Mouse (Mus musculus) adrenal gland (tissue): ENCODE measurements around the gene Prpf8.
"Not testable (repeated sequence)": the region's sequence is repeated elsewhere in the genome, so short reads cannot be mapped to it uniquely, and the experiment has no call there.

Experiments
- intact Hi-C: fragments of 180-260 bp; cut with DNase I; formaldehyde crosslinking; loops from one replicate; pipeline ENCODE4 v1.15.1; 2025
- microRNA-seq, 2 experiments: library from miRNA; unstranded; fragments of <30 nt; microRNA quantifications; one replicate each; pipeline ENCODE4; 2019

The Prpf8 gene

DNA sequence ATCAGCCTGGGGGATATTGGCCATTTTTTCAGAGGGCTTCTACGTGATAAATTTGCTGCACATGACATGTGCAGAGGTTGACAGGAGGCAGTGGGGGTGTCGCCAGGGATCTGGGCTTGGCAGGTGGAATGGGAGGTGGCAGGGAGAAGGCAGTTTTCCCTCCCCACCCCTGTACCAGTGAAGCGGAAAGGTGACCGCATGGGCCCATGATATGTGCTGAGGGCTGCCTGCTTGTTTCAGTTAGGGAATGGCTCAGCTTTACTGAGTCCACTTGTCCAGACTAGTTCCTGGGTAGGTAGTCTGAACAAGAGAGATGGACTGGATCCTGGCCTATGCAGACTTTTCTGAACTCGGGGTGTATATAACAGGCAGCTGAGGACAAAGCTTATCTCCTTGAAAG lies 64.7 kb downstream of the Prpf8 start:
- intact Hi-C loops: no loop called here

DNA sequence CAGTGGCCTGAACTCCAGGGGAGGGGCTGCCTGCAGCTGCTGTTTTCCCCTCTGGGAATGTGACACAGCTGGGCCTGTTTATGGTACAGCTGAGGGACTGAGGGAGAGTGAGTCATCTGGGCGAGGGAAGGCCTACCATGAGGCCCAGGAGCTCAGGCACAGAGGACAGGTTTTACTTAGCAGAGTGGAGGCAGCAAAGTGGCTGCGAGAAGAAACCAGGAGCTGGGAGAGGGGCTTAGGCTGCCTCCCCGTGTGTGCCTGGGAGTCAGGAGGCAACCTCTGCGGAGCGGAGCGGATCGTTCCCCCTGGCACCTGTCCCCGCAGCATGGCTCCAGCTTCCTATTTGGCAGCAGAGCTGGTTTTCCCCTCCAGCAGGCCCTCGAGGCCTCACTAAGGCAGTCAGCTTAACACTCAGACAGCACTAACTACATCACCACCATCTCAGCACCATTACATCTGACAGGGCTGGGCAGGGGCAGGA lies 65.4 kb downstream of the Prpf8 start:
- intact Hi-C loops: no loop called here

DNA sequence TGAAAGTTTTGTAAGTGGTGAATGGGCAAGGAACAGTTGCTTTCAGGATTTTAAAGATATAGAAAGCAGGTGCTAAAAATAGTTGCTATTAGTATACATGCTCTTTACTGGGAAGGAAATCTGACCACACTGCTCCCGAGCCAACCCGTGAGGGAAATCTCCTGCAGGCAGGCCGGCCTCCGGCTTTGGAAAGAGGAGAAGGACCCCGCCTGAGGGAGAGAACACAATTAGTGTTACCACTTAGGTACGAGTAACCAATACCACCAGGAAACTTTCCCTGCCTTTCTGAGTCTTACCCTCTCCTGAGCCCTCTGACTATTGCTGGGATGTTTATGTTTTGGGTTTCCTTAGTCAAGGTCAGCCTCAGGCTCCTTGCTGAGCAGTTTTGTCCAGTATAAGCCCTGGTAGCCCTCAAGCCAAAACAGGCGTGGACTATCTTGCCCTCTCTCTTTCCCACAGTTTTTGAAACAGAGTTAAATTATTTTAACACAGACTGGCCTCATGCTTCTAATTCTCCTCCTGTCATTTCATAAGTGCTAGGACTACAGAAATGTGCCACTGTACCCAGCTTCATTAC lies 66.4 kb downstream of the Prpf8 start:
- intact Hi-C loops: no loop called here

GRCm38 (mm10) chr11:75556006-75556405 lies 69.4 kb downstream of the Prpf8 start:
- intact Hi-C loops: not testable (repeated sequence)

DNA sequence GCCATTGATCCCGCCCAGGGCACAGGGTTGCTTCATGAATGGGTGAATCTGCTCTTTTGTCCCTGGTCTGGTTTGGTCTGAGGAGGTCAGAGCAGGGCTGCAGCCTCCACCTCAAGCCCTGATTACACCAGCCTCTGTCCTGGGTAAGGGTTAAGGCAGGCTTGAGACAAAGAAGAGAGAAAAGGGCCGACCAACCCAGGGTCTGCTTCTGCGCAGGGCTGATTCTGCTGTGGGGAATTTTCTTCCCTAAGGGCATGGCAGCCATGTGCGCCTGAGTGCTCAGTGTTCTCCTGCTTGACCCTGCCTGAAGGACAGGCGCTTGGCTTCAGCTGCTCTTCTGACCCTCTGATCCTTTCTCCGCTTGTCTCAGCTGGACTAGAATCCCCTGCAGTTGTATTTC lies 70.5 kb downstream of the Prpf8 start:
- intact Hi-C loops: no loop called here

DNA sequence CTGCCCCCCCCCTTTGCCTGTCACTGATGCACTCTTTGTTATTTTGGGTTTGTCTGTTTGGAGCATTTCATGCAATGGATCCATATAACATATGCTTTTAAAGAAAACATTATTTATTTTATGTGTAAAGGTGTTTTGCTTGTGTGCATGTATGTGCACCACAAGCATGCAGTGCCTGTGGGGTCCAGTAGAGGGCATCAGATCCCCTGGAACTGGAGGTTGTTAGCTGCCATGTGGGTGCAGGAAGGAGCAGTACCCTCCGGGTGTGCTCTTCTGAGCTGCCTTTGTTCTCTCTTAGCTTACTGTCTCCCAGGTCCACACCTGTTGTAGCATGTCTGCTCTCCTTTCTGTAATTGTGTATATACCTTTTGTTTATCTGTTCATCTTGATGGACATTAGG lies 71.5 kb downstream of the Prpf8 start:
- intact Hi-C loops: no loop called here

Small RNA genes lying within 50 kb of the gene (microRNA-seq; reads per million reads assigned to microRNA genes)
- gene Mir22 (11,542 to 28,047 reads per million in 2 experiments), gene Mir3971 (0 reads per million in 2 experiments)
